Mouse (Mus musculus): ENCODE results near the gene Creb3.

- no peak for TF ChIP-seq POLR2A (IDR thresholded peaks at IDR 0.05; ENCODE audit: low read depth, low read length)
- TF ChIP-seq CTCF (IDR thresholded peaks at IDR 0.05; ENCODE audit: extremely low read depth, insufficient read length, insufficient replicate concordance, low read depth, low read length): no peak
Measured at GRCm38 (mm10) chr4:43567140-43567539, 5.0 kb downstream of the Creb3 start.
